Mouse (Mus musculus): ENCODE measurements around the gene Foxj2. TPM values are rescaled to one million over a fixed set of nuclear protein-coding genes. Genes with fewer than 3 reads are reported as not detected.

The Foxj2 gene
- 19.8 and 23.7 TPM in 2 replicates for polyA plus RNA-seq (2011; ENCODE audit: insufficient read length, low read depth, missing spikeins)

DNA sequence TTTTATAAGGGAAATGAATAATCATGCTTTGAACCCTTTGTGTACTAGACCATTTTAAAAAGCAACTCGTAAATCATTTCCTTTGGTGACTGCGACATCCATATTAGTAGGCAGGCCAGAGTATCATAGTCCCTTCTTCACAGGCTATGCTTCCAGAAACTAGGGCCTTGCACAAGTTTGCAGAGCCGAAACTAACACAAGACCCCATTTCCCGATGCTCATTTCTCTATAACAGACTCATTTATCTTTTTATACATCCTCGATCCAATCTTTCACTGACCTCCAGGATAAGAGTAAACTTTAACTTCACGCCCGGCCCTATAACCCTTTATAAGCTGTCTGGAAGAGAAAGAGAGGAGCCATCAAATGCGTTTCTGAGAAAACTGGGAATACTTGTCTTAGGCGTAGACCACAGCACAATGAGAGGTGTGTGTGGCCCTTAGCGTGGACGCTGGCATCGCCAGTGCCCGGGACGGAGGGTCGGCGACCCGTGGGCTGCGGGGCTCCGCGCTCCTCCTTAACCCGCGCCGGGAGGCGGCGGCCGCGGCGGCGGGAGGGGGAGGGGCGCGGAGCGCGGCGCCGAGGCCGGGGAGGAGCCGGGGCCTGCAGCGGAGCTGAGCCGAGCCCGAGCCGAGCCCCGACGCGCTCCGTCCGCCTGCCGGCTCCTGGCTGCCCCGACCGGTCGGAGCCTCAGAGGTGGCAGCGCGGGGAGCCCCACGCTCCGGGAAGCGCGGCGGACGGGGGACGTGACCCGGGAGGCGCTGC, at the start of gene Foxj2:
Gene Foxj2, plus strand, starts transcription at position 609 of the 765 bp plus-strand sequence.
- Histone ChIP-seq H3K4me1 (ENCODE audit: control insufficient read depth, insufficient read depth, low read length) (peaks cover 9% of the 10 kb centered on the region), H3K27ac (ENCODE audit: insufficient read depth, low read length) (peak within 1 kb of the TSS; percentile 39), H3K4me3 (ENCODE audit: insufficient read depth, low read length) (peak within 1 kb of the TSS; percentile 80)
- no peak for TF ChIP-seq CTCF (IDR thresholded peaks at IDR 0.05; ENCODE audit: borderline replicate concordance, insufficient read depth, low read length)
- peak; percentile 52; the same call in 1 of the 2 replicates for TF ChIP-seq POLR2A (IDR thresholded peaks at IDR 0.05; ENCODE audit: low read depth, low read length)

DNA sequence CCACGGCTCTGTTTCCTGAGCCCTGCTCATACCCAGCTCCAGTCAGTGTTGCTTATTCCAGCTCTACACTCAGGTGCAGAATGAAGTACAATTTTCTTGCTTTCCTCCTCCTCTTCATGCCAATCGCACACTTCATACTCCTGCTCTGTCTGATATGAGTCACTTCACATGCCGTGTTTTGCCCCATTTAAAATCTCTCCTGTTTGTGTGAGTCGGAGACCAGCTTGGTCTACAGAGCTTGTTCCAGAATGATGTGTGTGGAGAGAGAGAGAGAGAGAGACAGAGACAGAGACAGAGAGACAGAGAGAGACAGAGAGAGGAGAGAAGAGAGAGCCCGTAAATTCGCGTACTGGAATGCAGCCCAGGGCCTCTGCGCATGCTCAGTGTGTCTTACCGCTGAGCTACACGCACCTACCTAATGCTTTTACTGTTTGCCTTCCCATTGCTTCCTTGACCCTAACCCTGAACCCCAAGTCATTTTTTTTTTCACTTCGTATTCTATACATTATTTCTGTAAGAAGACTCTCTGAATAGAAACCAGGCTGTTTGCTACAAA, 48.9 kb upstream of the Foxj2 start:
- H3K27ac ChIP-seq (ENCODE audit: insufficient read depth, low read length), result no peak overlapping the region
- H3K4me3 ChIP-seq (ENCODE audit: insufficient read depth, low read length), result no peak overlapping the region
- peaks cover 12% of the 10 kb centered on the region for H3K4me1 ChIP-seq (ENCODE audit: control insufficient read depth, insufficient read depth, low read length)
- TF ChIP-seq CTCF (IDR thresholded peaks at IDR 0.05; ENCODE audit: borderline replicate concordance, insufficient read depth, low read length) (no peak), POLR2A (IDR thresholded peaks at IDR 0.05; ENCODE audit: low read depth, low read length) (no peak)

DNA sequence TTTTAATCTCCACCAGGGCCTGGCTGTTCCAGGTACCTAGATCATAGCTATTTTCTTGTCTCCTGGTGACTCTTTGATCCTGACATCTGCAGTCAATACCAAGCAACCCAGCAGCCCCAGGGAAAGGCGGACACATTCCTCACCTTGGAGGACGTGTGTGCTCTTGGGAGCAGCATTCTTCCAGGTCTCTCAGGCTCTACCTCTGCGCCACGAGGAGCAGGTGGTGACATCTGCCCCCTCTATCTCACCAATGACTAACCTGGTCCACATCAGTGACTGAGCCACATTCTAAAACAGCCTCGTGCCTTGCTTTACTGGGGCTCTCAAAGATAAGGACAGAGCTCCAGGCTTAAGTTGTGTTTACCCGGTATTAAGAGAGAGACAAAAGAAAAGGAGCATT, 47.0 kb upstream of the Foxj2 start:
- H3K4me3 ChIP-seq (ENCODE audit: insufficient read depth, low read length), result no peak overlapping the region
- no peak overlapping the region for H3K27ac ChIP-seq (ENCODE audit: insufficient read depth, low read length)
- peaks cover 6% of the 10 kb centered on the region for H3K4me1 ChIP-seq (ENCODE audit: control insufficient read depth, insufficient read depth, low read length)
- no peak for TF ChIP-seq CTCF (IDR thresholded peaks at IDR 0.05; ENCODE audit: borderline replicate concordance, insufficient read depth, low read length)
- no peak for TF ChIP-seq POLR2A (IDR thresholded peaks at IDR 0.05; ENCODE audit: low read depth, low read length)

GRCm38 (mm10) chr6:122774345-122774744, 45.4 kb upstream of the Foxj2 start:
- H3K4me3 ChIP-seq (ENCODE audit: insufficient read depth, low read length), result no peak overlapping the region
- TF ChIP-seq CTCF (IDR thresholded peaks at IDR 0.05; ENCODE audit: borderline replicate concordance, insufficient read depth, low read length), result no peak
- no peak for TF ChIP-seq POLR2A (IDR thresholded peaks at IDR 0.05; ENCODE audit: low read depth, low read length)
- H3K27ac ChIP-seq (ENCODE audit: insufficient read depth, low read length), result no peak overlapping the region
- peaks cover 6% of the 10 kb centered on the region for H3K4me1 ChIP-seq (ENCODE audit: control insufficient read depth, insufficient read depth, low read length)

DNA sequence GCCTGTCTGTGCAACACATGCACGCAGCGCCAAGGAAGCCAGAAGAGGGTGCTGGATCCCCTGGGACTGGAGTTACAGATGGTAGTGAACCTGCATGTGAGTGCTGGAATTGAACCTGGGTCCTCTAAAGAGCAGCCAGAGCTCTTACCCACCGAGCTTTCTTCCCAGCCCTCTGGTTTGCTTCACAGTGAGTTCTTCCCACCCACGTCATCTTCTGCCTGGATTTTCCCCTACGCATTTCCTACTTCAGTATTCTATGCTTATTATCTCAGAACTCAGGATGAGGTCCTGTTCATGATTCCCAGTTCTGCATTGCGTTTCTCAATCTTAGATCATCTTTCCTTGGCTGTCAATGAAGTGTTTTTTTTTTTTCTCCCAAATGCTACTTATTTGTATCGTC, 43.7 kb upstream of the Foxj2 start:
- Histone ChIP-seq H3K4me1 (ENCODE audit: control insufficient read depth, insufficient read depth, low read length) (peaks cover under 1% of the 10 kb centered on the region), H3K27ac (ENCODE audit: insufficient read depth, low read length) (no peak overlapping the region), H3K4me3 (ENCODE audit: insufficient read depth, low read length) (no peak overlapping the region)
- TF ChIP-seq CTCF (IDR thresholded peaks at IDR 0.05; ENCODE audit: borderline replicate concordance, insufficient read depth, low read length) (no peak), POLR2A (IDR thresholded peaks at IDR 0.05; ENCODE audit: low read depth, low read length) (no peak)

GRCm38 (mm10) chr6:122779916-122780315, 39.8 kb upstream of the Foxj2 start:
- Histone ChIP-seq H3K27ac (ENCODE audit: insufficient read depth, low read length) (no peak overlapping the region), H3K4me1 (ENCODE audit: control insufficient read depth, insufficient read depth, low read length) (no peaks in the 10 kb centered on the region), H3K4me3 (ENCODE audit: insufficient read depth, low read length) (no peak overlapping the region)
- TF ChIP-seq CTCF (IDR thresholded peaks at IDR 0.05; ENCODE audit: borderline replicate concordance, insufficient read depth, low read length) (no peak), POLR2A (IDR thresholded peaks at IDR 0.05; ENCODE audit: low read depth, low read length) (no peak)

DNA sequence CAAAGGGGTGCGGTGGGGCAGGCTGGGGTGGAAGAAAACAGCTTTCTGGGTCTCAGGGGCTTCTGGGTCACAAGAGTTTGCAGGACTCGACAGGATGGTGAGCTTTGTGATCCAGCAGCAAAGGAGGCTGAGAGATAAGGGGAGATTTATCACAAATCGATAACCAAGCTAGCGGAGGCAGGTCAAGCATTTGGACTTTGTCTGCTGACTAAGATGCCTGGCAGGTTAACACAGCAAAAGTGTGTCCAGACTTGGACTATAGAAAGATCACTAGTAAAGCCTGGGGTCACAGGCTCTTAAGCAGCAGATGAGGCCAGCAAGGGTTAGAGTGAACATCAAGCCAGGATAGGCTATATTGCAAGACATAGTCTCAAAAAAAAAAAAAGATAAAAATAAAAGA, 38.5 kb upstream of the Foxj2 start:
- no peak for TF ChIP-seq POLR2A (IDR thresholded peaks at IDR 0.05; ENCODE audit: low read depth, low read length)
- H3K27ac ChIP-seq (ENCODE audit: insufficient read depth, low read length), result no peak overlapping the region

DNA sequence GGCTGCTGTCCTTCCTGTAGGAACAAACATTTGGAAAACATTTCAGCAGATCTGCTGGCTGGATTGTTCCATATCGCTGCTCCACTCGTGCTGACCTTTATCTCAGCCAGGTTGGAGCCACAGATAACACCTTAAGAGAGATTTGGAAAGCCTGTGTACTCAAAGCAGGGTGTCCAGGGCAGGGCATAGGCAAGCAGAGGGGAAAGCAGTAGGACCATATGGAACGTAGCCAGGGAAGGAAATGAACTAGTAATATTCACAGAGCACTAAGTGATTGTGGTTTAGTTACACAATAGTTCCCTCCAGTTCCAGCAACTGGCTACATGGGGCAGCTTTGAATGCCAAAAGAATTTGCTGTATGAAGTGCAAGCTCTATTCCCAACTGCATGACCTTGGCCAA, 37.5 kb upstream of the Foxj2 start:
- Histone ChIP-seq H3K27ac (ENCODE audit: insufficient read depth, low read length) (no peak overlapping the region), H3K4me1 (ENCODE audit: control insufficient read depth, insufficient read depth, low read length) (no peaks in the 10 kb centered on the region), H3K4me3 (ENCODE audit: insufficient read depth, low read length) (no peak overlapping the region)
- no peak for TF ChIP-seq POLR2A (IDR thresholded peaks at IDR 0.05; ENCODE audit: low read depth, low read length)
- no peak for TF ChIP-seq CTCF (IDR thresholded peaks at IDR 0.05; ENCODE audit: borderline replicate concordance, insufficient read depth, low read length)

More for the DNA sequence above, 38.5 kb upstream of the Foxj2 start:
- H3K4me1 ChIP-seq (ENCODE audit: control insufficient read depth, insufficient read depth, low read length), result no peaks in the 10 kb centered on the region
- H3K4me3 ChIP-seq (ENCODE audit: insufficient read depth, low read length), result no peak overlapping the region

GRCm38 (mm10) chr6:122784866-122785265, 34.8 kb upstream of the Foxj2 start:
- no peak overlapping the region for H3K4me3 ChIP-seq (ENCODE audit: insufficient read depth, low read length)
- TF ChIP-seq POLR2A (IDR thresholded peaks at IDR 0.05; ENCODE audit: low read depth, low read length), result no peak
- peak; percentile 62; the same call in 1 of the 2 replicates for TF ChIP-seq CTCF (IDR thresholded peaks at IDR 0.05; ENCODE audit: borderline replicate concordance, insufficient read depth, low read length)
- no peak overlapping the region for H3K27ac ChIP-seq (ENCODE audit: insufficient read depth, low read length)
- H3K4me1 ChIP-seq (ENCODE audit: control insufficient read depth, insufficient read depth, low read length), result no peaks in the 10 kb centered on the region

- Histone ChIP-seq H3K4me1 (ENCODE audit: control insufficient read depth, insufficient read depth, low read length) (no peaks in the 10 kb centered on the region), H3K4me3 (ENCODE audit: insufficient read depth, low read length) (no peak overlapping the region), H3K27ac (ENCODE audit: insufficient read depth, low read length) (no peak overlapping the region)
- TF ChIP-seq CTCF (IDR thresholded peaks at IDR 0.05; ENCODE audit: borderline replicate concordance, insufficient read depth, low read length), result no peak
- TF ChIP-seq POLR2A (IDR thresholded peaks at IDR 0.05; ENCODE audit: low read depth, low read length), result no peak
Observed at GRCm38 (mm10) chr6:122786275-122786674, 33.4 kb upstream of the Foxj2 start.

Measured in embryonic fibroblast, embryonic 13.5 days (primary cell).